Mouse (Mus musculus) CH12.LX (cell line): Measurements from ENCODE around the gene Dok5. TPM values are rescaled to one million over a fixed set of nuclear protein-coding genes. Genes with fewer than 3 reads are reported as not detected.

Experiments used
- DNase-seq: peaks from one replicate; pipeline ENCODE4 v3.0.0-alpha.2; 2013; ENCODE audit errors: extremely low read depth
- H3K27ac ChIP-seq: 2 replicates; pipeline ENCODE4 v1.5.1; 2012; ENCODE audit warnings: low read depth, mild to moderate bottlenecking, control low read depth, moderate library complexity; ENCODE audit not compliant: insufficient read depth
- H3K27me3 ChIP-seq: replicated peaks from 2 replicates; pipeline ENCODE3; 2012; ENCODE audit warnings: inconsistent platforms
- H3K36me3 ChIP-seq, 2 experiments: replicated peaks in 1 of 2; 2 replicates each; pipeline versions ENCODE3 to v1.6.1; 2012; ENCODE audit warnings: inconsistent platforms in 1 of 2, low read length in 1 of 2, mild to moderate bottlenecking in 1 of 2, mixed read lengths in 1 of 2, moderate library complexity in 1 of 2; ENCODE audit not compliant: control insufficient read depth in 1 of 2, insufficient read depth in 1 of 2
- H3K4me1 ChIP-seq, 2 experiments: 2 replicates each; pipeline ENCODE4 v1.6.1; 2012; ENCODE audit warnings: inconsistent platforms in 1 of 2, moderate library complexity in 1 of 2; ENCODE audit not compliant: insufficient read depth in 2 of 2, control insufficient read depth in 1 of 2
- H3K4me2 ChIP-seq: 2 replicates; pipeline ENCODE4 v1.6.1; 2012; ENCODE audit warnings: low read depth, mild to moderate bottlenecking, control low read depth; ENCODE audit not compliant: poor library complexity, insufficient read depth, severe bottlenecking
- H3K4me3 ChIP-seq, 3 experiments: fragments of 150-350 bp in 1 of 3; sonication (generic) in 1 of 3; replicated peaks in 1 of 3; 2 replicates each; pipeline versions ENCODE3 to v1.5.1; 2011 to 2012; ENCODE audit warnings: low read depth in 2 of 3, low read length in 2 of 3, mild to moderate bottlenecking in 2 of 3, moderate library complexity in 2 of 3, control low read depth in 1 of 3, improper control_type of control experiment in 1 of 3, inconsistent platforms in 1 of 3, mixed read lengths in 1 of 3; ENCODE audit not compliant: poor library complexity in 1 of 3
- H3K79me2 ChIP-seq: replicated peaks from 2 replicates; pipeline ENCODE4 v1.6.1; 2012; ENCODE audit warnings: mild to moderate bottlenecking, moderate library complexity; ENCODE audit not compliant: control insufficient read depth, poor library complexity, insufficient read depth, severe bottlenecking; ENCODE audit errors: extremely low read depth
- H3K9ac ChIP-seq: 2 replicates; pipeline ENCODE4 v1.6.1; 2012; ENCODE audit warnings: low read depth, mild to moderate bottlenecking, control low read depth, moderate library complexity; ENCODE audit not compliant: insufficient read depth
- H3K9me3 ChIP-seq: replicated peaks from 2 replicates; pipeline ENCODE3; 2012; ENCODE audit warnings: low read length, inconsistent platforms, mixed read lengths
- CHD1 ChIP-seq: IDR thresholded peaks from 2 replicates; pipeline ENCODE4 v1.6.1; 2012; ENCODE audit warnings: low read depth, low read length, improper control_type of control experiment, inconsistent platforms
- CTCF ChIP-seq, 2 experiments: IDR thresholded peaks in 1 of 2; conservative IDR thresholded peaks in 1 of 2; 2 replicates each; pipeline ENCODE4 v1.5.1; 2011 to 2012; ENCODE audit warnings: low read depth in 2 of 2, low read length in 2 of 2, improper control_type of control experiment in 1 of 2, inconsistent platforms in 1 of 2, mild to moderate bottlenecking in 1 of 2, moderate library complexity in 1 of 2
- E2F4 ChIP-seq: IDR thresholded peaks from 2 replicates; pipeline ENCODE4 v1.6.1; 2011; ENCODE audit warnings: low read depth, low read length, improper control_type of control experiment; ENCODE audit not compliant: insufficient replicate concordance
- EP300 ChIP-seq: IDR thresholded peaks from 2 replicates; pipeline ENCODE4 v1.6.1; 2011; ENCODE audit warnings: low read length, improper control_type of control experiment
- ETS1 ChIP-seq: conservative IDR thresholded peaks from 2 replicates; pipeline ENCODE4 v1.6.1; 2012; ENCODE audit warnings: low read depth, mild to moderate bottlenecking, inconsistent platforms, low read length, improper control_type of control experiment, moderate library complexity
- GABPA ChIP-seq: IDR thresholded peaks from 2 replicates; pipeline ENCODE4 v1.6.1; 2012; ENCODE audit warnings: low read depth, low read length, improper control_type of control experiment, inconsistent platforms; ENCODE audit not compliant: insufficient replicate concordance
- HCFC1 ChIP-seq: IDR thresholded peaks from 2 replicates; pipeline ENCODE4 v1.6.1; 2012; ENCODE audit warnings: low read depth, mild to moderate bottlenecking, inconsistent platforms, low read length, improper control_type of control experiment
- IRF4 ChIP-seq: IDR thresholded peaks from 2 replicates; pipeline ENCODE4 v1.6.1; 2014; ENCODE audit warnings: low read depth, mild to moderate bottlenecking, inconsistent platforms, low read length, improper control_type of control experiment
- JUN ChIP-seq: IDR thresholded peaks from 2 replicates; pipeline ENCODE4 v1.6.1; 2011; ENCODE audit warnings: low read depth, mild to moderate bottlenecking, low read length, improper control_type of control experiment, moderate library complexity; ENCODE audit not compliant: insufficient read depth
- JUND ChIP-seq: conservative IDR thresholded peaks from 2 replicates; pipeline ENCODE4 v1.6.1; 2011; ENCODE audit warnings: low read depth, low read length, improper control_type of control experiment
- MAFK ChIP-seq: IDR thresholded peaks from 2 replicates; pipeline ENCODE4 v1.6.1; 2011; ENCODE audit warnings: low read length, improper control_type of control experiment; ENCODE audit not compliant: insufficient replicate concordance
- MAZ ChIP-seq: IDR thresholded peaks from 2 replicates; pipeline ENCODE4 v1.6.1; 2012; ENCODE audit warnings: low read depth, mild to moderate bottlenecking, inconsistent platforms, low read length, improper control_type of control experiment, moderate library complexity
- MYC ChIP-seq: IDR thresholded peaks from 2 replicates; pipeline ENCODE4 v1.6.1; 2011; ENCODE audit warnings: low read depth, mild to moderate bottlenecking, improper control_type of control experiment, low read length
- NELFE ChIP-seq: IDR thresholded peaks from 2 replicates; pipeline ENCODE4 v1.6.1; 2011; ENCODE audit warnings: low read depth, low read length, improper control_type of control experiment
- PAX5 ChIP-seq: IDR thresholded peaks from 2 replicates; pipeline ENCODE4 v1.6.1; 2012; ENCODE audit warnings: low read length, inconsistent platforms, mixed read lengths
- POLR2A ChIP-seq: IDR thresholded peaks from 2 replicates; pipeline ENCODE4 v1.6.1; 2011; ENCODE audit warnings: low read depth, mild to moderate bottlenecking, improper control_type of control experiment, low read length
- POLR2AphosphoS2 ChIP-seq: IDR thresholded peaks from 2 replicates; pipeline ENCODE4 v1.6.1; 2011; ENCODE audit warnings: low read depth, low read length, improper control_type of control experiment
- SIN3A ChIP-seq: IDR thresholded peaks from 2 replicates; pipeline ENCODE4 v1.6.1; 2012; ENCODE audit warnings: low read length, improper control_type of control experiment, inconsistent platforms
- SMC3 ChIP-seq: IDR thresholded peaks from 2 replicates; pipeline ENCODE4 v1.6.1; 2011; ENCODE audit warnings: low read depth, low read length, improper control_type of control experiment
- TBP ChIP-seq: conservative IDR thresholded peaks from 2 replicates; pipeline ENCODE4 v1.6.1; 2011; ENCODE audit warnings: low read depth, low read length, improper control_type of control experiment
- TCF12 ChIP-seq: IDR thresholded peaks from 2 replicates; pipeline ENCODE4 v1.6.1; 2014; ENCODE audit warnings: low read depth, mild to moderate bottlenecking, inconsistent platforms, low read length, improper control_type of control experiment
- UBTF ChIP-seq: IDR thresholded peaks from 2 replicates; pipeline ENCODE4 v1.6.1; 2012; ENCODE audit warnings: low read depth, mild to moderate bottlenecking, inconsistent platforms, low read length, improper control_type of control experiment, moderate library complexity
- USF1 ChIP-seq: IDR thresholded peaks from 2 replicates; pipeline ENCODE4 v1.6.1; 2014; ENCODE audit warnings: low read depth, mild to moderate bottlenecking, inconsistent platforms, low read length, improper control_type of control experiment
- USF2 ChIP-seq: conservative IDR thresholded peaks from 2 replicates; pipeline ENCODE4 v1.6.1; 2011; ENCODE audit warnings: low read depth, low read length, improper control_type of control experiment
- ZC3H11A ChIP-seq: IDR thresholded peaks from 2 replicates; pipeline ENCODE4 v1.6.1; 2012; ENCODE audit warnings: low read depth, mild to moderate bottlenecking, inconsistent platforms, low read length, improper control_type of control experiment
- ZMIZ1 ChIP-seq: IDR thresholded peaks from 2 replicates; pipeline ENCODE4 v1.6.1; 2012; ENCODE audit warnings: low read depth, mild to moderate bottlenecking, inconsistent platforms, low read length, improper control_type of control experiment
- ZNF384 ChIP-seq: IDR thresholded peaks from 2 replicates; pipeline ENCODE4 v1.6.1; 2012; ENCODE audit warnings: low read depth, low read length, improper control_type of control experiment, inconsistent platforms
- dilution Hi-C: fragments of 300-500 bp; cut with MboI; formaldehyde crosslinking; loops from 2 replicates; pipeline ENCODE4 v1.14.3; 2020; ENCODE audit warnings: low sequenced_read_pairs; ENCODE audit not compliant: extremely low pct_unique_long_range_greater_than_20kb, extremely low pct_ligation_motif_present
- in situ Hi-C: fragments of 300-500 bp; cut with MboI; formaldehyde crosslinking; loops from 3 replicates; pipeline ENCODE4 v1.14.3; 2019; ENCODE audit warnings: low sequenced_read_pairs, low pct_ligation_motif_present, low pct_unique_long_range_greater_than_20kb, mixed read lengths
- polyA plus RNA-seq: library from polyadenylated mRNA; unstranded; fragments of >175 nt; gene quantifications from 2 replicates; pipeline ENCODE4 v1.2.1, GENCODE M21; 2012; ENCODE audit warnings: low read depth; ENCODE audit not compliant: insufficient read length
- total RNA-seq, 2 experiments: library from RNA; depleted of rRNA; stranded (reverse); fragments of 300-350 nt in 1 of 2; fragments of >200 nt in 1 of 2; gene quantifications; 2 replicates each; pipeline ENCODE4 v1.2.3; 2012 to 2014

Dok5 gene
- total and polyA plus RNA-seq, 3 experiments: not detected

- no peaks in the 10 kb centered on the region for H3K36me3 ChIP-seq
- TF ChIP-seq MAFK: no peak
- no peak for TF ChIP-seq EP300
- no peak for TF ChIP-seq GABPA
- TF ChIP-seq TCF12: no peak
- no peak for TF ChIP-seq TBP
- no peak for TF ChIP-seq ZC3H11A
- no peak for TF ChIP-seq PAX5
- TF ChIP-seq HCFC1: no peak
- no peak for TF ChIP-seq SMC3
- TF ChIP-seq USF2: no peak
- no peak for TF ChIP-seq MYC
- no peak for TF ChIP-seq UBTF
- no peak for TF ChIP-seq IRF4
- no peak for TF ChIP-seq POLR2AphosphoS2
- no peak for TF ChIP-seq ETS1
- TF ChIP-seq USF1: no peak
- no peak for TF ChIP-seq CHD1
- TF ChIP-seq E2F4: no peak
- TF ChIP-seq CTCF (conservative IDR thresholded peaks at IDR 0.05 in 1 of 2, IDR thresholded peaks at IDR 0.05 in 1 of 2; ENCODE audit: low read depth in 2 of 2, low read length in 2 of 2): no peak
- TF ChIP-seq, all 38 proteins: peak for 0
- no peaks in the 10 kb centered on the region for H3K4me1 ChIP-seq
- dilution Hi-C loops: no loop called here
- no peak overlapping the region for H3K9ac ChIP-seq
- no peak overlapping the region for H3K4me2 ChIP-seq
- H3K27me3 ChIP-seq: no peaks in the 10 kb centered on the region
- H3K4me3 ChIP-seq: no peak overlapping the region
- no peak overlapping the region for H3K27ac ChIP-seq
- DNase-seq: no peak
- in situ Hi-C loops: no loop called here
- peaks cover 81% of the 10 kb centered on the region for H3K9me3 ChIP-seq
- H3K79me2 ChIP-seq: no peaks in the 10 kb centered on the region
Observed at GRCm38 (mm10) chr2:170802984-170803383, 71.4 kb downstream of the Dok5 start.

- dilution Hi-C loops: no loop called here
Observed at GRCm38 (mm10) chr2:170807555-170808258, 76.1 kb downstream of the Dok5 start.

More at GRCm38 (mm10) chr2:170807555-170808258, 76.1 kb downstream of the Dok5 start:
- H3K27ac ChIP-seq: no peak overlapping the region
- in situ Hi-C loops: no loop called here
- no peaks in the 10 kb centered on the region for H3K36me3 ChIP-seq
- no peaks in the 10 kb centered on the region for H3K4me1 ChIP-seq
- H3K4me2 ChIP-seq: no peak overlapping the region
- no peak overlapping the region for H3K9ac ChIP-seq
- no peaks in the 10 kb centered on the region for H3K27me3 ChIP-seq
- no peak overlapping the region for H3K4me3 ChIP-seq
- H3K79me2 ChIP-seq: no peaks in the 10 kb centered on the region
- no peak for DNase-seq
- TF ChIP-seq JUN (no peak), JUND (no peak), NELFE (no peak), ZMIZ1 (no peak), UBTF (no peak), POLR2A (no peak), MYC (no peak), POLR2AphosphoS2 (no peak), CHD1 (no peak), SIN3A (no peak), MAZ (no peak), ZNF384 (no peak)
- TF ChIP-seq, all 38 proteins: peak for 0
- peaks cover 75% of the 10 kb centered on the region for H3K9me3 ChIP-seq
